Mouse (Mus musculus) cerebral cortex, adult 2 months (tissue): Measurements from ENCODE around the gene C330007P06Rik.

ENCODE experiments used
- WGBS: fragments of 180-500 bp; shearing (Covaris S2); methylation state at CpG from one replicate; pipeline ENCODE4 v1.1.7; 2018; 5-methylcytosine and 5-hydroxymethylcytosine counted together

Gene C330007P06Rik

GRCm38 (mm10) chrX:36873765-36874164 lies at the start of gene C330007P06Rik, which contains the start of gene Ube2a:
C330007P06Rik (minus strand) TSS chrX:36874111.
Ube2a (plus strand) TSS chrX:36873900.
- 9% methylated on average over 8 of the region's 8 CpGs for WGBS

GRCm38 (mm10) chrX:36921346-36921745 lies 47.4 kb upstream of the C330007P06Rik start:
- 77% methylated on average over 4 of the region's 4 CpGs for WGBS

GRCm38 (mm10) chrX:36917749-36918148 lies 43.8 kb upstream of the C330007P06Rik start:
- WGBS = 19% methylated on average over 1 of the region's 1 CpGs

GRCm38 (mm10) chrX:36911343-36911742 lies 37.4 kb upstream of the C330007P06Rik start:
- 48% methylated on average over 12 of the region's 12 CpGs for WGBS

- 14% methylated on average over 5 of the region's 5 CpGs for WGBS
These were observed 32.6 kb upstream of the C330007P06Rik start for GRCm38 (mm10) chrX:36906539-36906938.

GRCm38 (mm10) chrX:36903115-36903768 lies 29.3 kb upstream of the C330007P06Rik start:
- 7% methylated on average over 31 of the region's 32 CpGs for WGBS

GRCm38 (mm10) chrX:36902321-36903114 lies 28.6 kb upstream of the C330007P06Rik start, which contains the start of gene Nkrf:
Nkrf (minus strand) TSS chrX:36902899.
- 4% methylated on average over 38 of the region's 47 CpGs for WGBS

GRCm38 (mm10) chrX:36901655-36902054 lies 27.7 kb upstream of the C330007P06Rik start:
- 9% methylated on average over 3 of the region's 3 CpGs for WGBS

GRCm38 (mm10) chrX:36898931-36899330 lies 25.0 kb upstream of the C330007P06Rik start:
- 29% methylated on average over 1 of the region's 1 CpGs for WGBS

GRCm38 (mm10) chrX:36884719-36885118 lies 10.8 kb upstream of the C330007P06Rik start:
- 87% methylated on average over 1 of the region's 1 CpGs for WGBS

GRCm38 (mm10) chrX:36874704-36875128 lies 805 bp upstream of the C330007P06Rik start:
- 7% methylated on average over 31 of the region's 36 CpGs for WGBS

- WGBS = 6% methylated on average over 56 of the region's 57 CpGs
These were observed 326 bp upstream of the C330007P06Rik start for GRCm38 (mm10) chrX:36874178-36874696.

GRCm38 (mm10) chrX:36870372-36870771 lies 3.5 kb downstream of the C330007P06Rik start:
- 77% methylated on average over 3 of the region's 3 CpGs for WGBS

- WGBS = 40% methylated on average over 8 of the region's 8 CpGs
These were observed 9.1 kb downstream of the C330007P06Rik start for GRCm38 (mm10) chrX:36864609-36865328.

GRCm38 (mm10) chrX:36863766-36864608 lies 9.9 kb downstream of the C330007P06Rik start:
- 5% methylated on average over 43 of the region's 44 CpGs for WGBS

- 86% methylated on average over 8 of the region's 8 CpGs for WGBS
These were observed 21.3 kb downstream of the C330007P06Rik start for GRCm38 (mm10) chrX:36852631-36853030.

GRCm38 (mm10) chrX:36847152-36847551 lies 26.8 kb downstream of the C330007P06Rik start:
- whole genome bisulfite sequencing = 94% methylated on average over 1 of the region's 1 CpGs

GRCm38 (mm10) chrX:36843346-36843990 lies 30.4 kb downstream of the C330007P06Rik start:
- WGBS = 49% methylated on average over 4 of the region's 4 CpGs

- WGBS = 88% methylated on average over 6 of the region's 6 CpGs
These were observed 32.2 kb downstream of the C330007P06Rik start for GRCm38 (mm10) chrX:36841698-36842097.

- WGBS = 43% methylated on average over 7 of the region's 7 CpGs
These were observed 34.5 kb downstream of the C330007P06Rik start for GRCm38 (mm10) chrX:36839391-36839790.
